Mouse (Mus musculus) cerebellum, postnatal 10 days (tissue): Measurements from ENCODE around the gene Olfr1098.

Experiments used
- DNase-seq, 2 experiments: peaks; one replicate each; pipeline ENCODE4 v3.0.0; 2021; ENCODE audit warnings: mixed read lengths in 2 of 2

The Olfr1098 gene

GRCm38 (mm10) chr2:86924445-86924844 is at the start of gene Olfr1098:
Olfr1098 (minus strand) TSS chr2:86924545.
- no peak for DNase-seq

- DNase-seq = no peak
Observed at GRCm38 (mm10) chr2:86960593-86960992, 36.2 kb upstream of the Olfr1098 start, which contains the start of gene Olfr1099. Olfr1099 (minus strand) TSS chr2:86960693.

- DNase-seq = no peak
Observed at GRCm38 (mm10) chr2:86926557-86926956, 2.2 kb upstream of the Olfr1098 start.

- no peak for DNase-seq
Observed at GRCm38 (mm10) chr2:86905647-86906046, 18.7 kb downstream of the Olfr1098 start.

- DNase-seq = no peak
Observed at GRCm38 (mm10) chr2:86892116-86892515, 32.2 kb downstream of the Olfr1098 start, which contains the start of gene Olfr1097. Olfr1097 (minus strand) TSS chr2:86892216.

- DNase-seq = peak in 1 of 2 experiments; percentile 3
Observed at GRCm38 (mm10) chr2:86874702-86875101, 49.6 kb downstream of the Olfr1098 start, which contains the start of gene Gm13723. Gm13723 (minus strand) TSS chr2:86874802.
